Mouse (Mus musculus): ENCODE data around the gene Kcnab3.

DNA sequence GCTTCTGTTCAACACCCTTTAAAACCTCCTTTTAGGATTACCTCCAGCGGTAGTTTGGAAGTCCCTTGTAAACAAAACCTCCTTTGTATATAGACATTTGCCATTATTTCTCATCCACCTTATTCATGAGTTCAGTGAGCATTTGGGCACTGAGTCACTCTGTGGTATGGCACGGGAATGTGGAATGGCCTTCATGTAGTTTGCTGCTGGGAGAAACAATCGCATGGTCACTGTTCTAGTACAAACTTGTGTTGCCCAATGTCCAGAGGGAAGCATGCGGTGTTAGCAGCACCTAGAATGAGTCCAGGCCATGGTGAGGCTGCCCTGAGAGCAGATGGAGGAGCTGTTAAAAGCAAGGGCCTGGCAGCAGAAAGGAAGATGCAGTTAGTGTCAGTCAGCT lies 8.7 kb downstream of the Kcnab3 start:
- TF ChIP-seq CTCF (IDR thresholded peaks at IDR 0.05), result no peak
- TF ChIP-seq EP300 (IDR thresholded peaks at IDR 0.05), result no peak
